Mouse (Mus musculus) left cerebral cortex, adult 18-20 months (tissue): ENCODE measurements around the gene Olfr523. TPM values are rescaled to one million over a fixed set of nuclear protein-coding genes. Genes with fewer than 3 reads are reported as not detected.
A peak's percentile ranks its signal among the peaks of the same experiment; 100 is the strongest.
"Not testable (repeated sequence)": the region's sequence is repeated elsewhere in the genome, so short reads cannot be mapped to it uniquely, and the experiment has no call there.

Experiments used
- DNase-seq, 2 experiments: peaks; one replicate each; pipeline ENCODE4 v3.0.0; 2021 to 2022; ENCODE audit warnings: low spot score in 2 of 2, mixed read lengths in 1 of 2
- long read RNA-seq, 2 experiments: library from polyadenylated mRNA; stranded (forward); transcript quantifications; one replicate each; pipeline ENCODE4 v2.0.0; 2021
- total RNA-seq, 2 experiments: library from RNA; stranded (reverse); gene quantifications; 2 replicates each; pipeline ENCODE4 v1.2.3; 2021

The Olfr523 gene
- not detected for total RNA-seq
- long read RNA-seq, experiment 1, result 0 reads
- long read RNA-seq, experiment 2, result 0 reads

- no peak for DNase-seq
Observed at GRCm38 (mm10) chr7:140172936-140173335, at the start of gene Olfr523. Gene Olfr523, plus strand, starts transcription at chr7:140173217.

GRCm38 (mm10) chr7:140124382-140124781, 48.6 kb upstream of the Olfr523 start:
- no peak for DNase-seq

- DNase-seq, result peak; percentile 86 to 89
Observed at GRCm38 (mm10) chr7:140125278-140126021, 47.6 kb upstream of the Olfr523 start.

- DNase-seq, result no peak
Observed at GRCm38 (mm10) chr7:140126022-140126350, 47.0 kb upstream of the Olfr523 start.

GRCm38 (mm10) chr7:140126934-140127333, 46.1 kb upstream of the Olfr523 start:
- DNase-seq, result no peak

GRCm38 (mm10) chr7:140127911-140128310, 45.1 kb upstream of the Olfr523 start:
- DNase-seq, result no peak

- not testable (repeated sequence) for DNase-seq
Observed at GRCm38 (mm10) chr7:140132184-140132583, 40.8 kb upstream of the Olfr523 start.

- not testable (repeated sequence) for DNase-seq
Observed at GRCm38 (mm10) chr7:140134033-140134432, 39.0 kb upstream of the Olfr523 start.

GRCm38 (mm10) chr7:140135106-140135770, 37.8 kb upstream of the Olfr523 start:
- DNase-seq, result no peak

GRCm38 (mm10) chr7:140137135-140138020, 35.6 kb upstream of the Olfr523 start, which contains the start of gene Mtg1:
Gene Mtg1, plus strand, starts transcription at chr7:140137564.
- DNase-seq, result peak; percentile 97 to 98

GRCm38 (mm10) chr7:140138021-140138310, 35.1 kb upstream of the Olfr523 start:
- no peak for DNase-seq

GRCm38 (mm10) chr7:140141350-140141749, 31.7 kb upstream of the Olfr523 start:
- DNase-seq, result peak; percentile 56 to 60

- DNase-seq, result no peak
Observed at GRCm38 (mm10) chr7:140144550-140144949, 28.5 kb upstream of the Olfr523 start.

- peak; percentile 59 to 72 for DNase-seq
Observed at GRCm38 (mm10) chr7:140153383-140153782, 19.6 kb upstream of the Olfr523 start.

- no peak for DNase-seq
Observed at GRCm38 (mm10) chr7:140153829-140154217, 19.2 kb upstream of the Olfr523 start.

GRCm38 (mm10) chr7:140154218-140154927, 18.6 kb upstream of the Olfr523 start, which contains the start of gene Sprn:
Gene Sprn, minus strand, starts transcription at chr7:140154877.
- peak; percentile 77 to 84 for DNase-seq

GRCm38 (mm10) chr7:140160363-140160762, 12.7 kb upstream of the Olfr523 start:
- DNase-seq, result no peak

- no peak for DNase-seq
Observed at GRCm38 (mm10) chr7:140164664-140165063, 8.4 kb upstream of the Olfr523 start, which contains the start of gene Olfr522. Gene Olfr522, minus strand, starts transcription at chr7:140164764.

GRCm38 (mm10) chr7:140167950-140168349, 5.1 kb upstream of the Olfr523 start:
- no peak for DNase-seq

- no peak for DNase-seq
Observed at GRCm38 (mm10) chr7:140169386-140169785, 3.6 kb upstream of the Olfr523 start.

GRCm38 (mm10) chr7:140170863-140171262, 2.2 kb upstream of the Olfr523 start:
- DNase-seq, result no peak
